Mouse (Mus musculus): ENCODE measurements around the gene BC005624.

The BC005624 gene

GRCm38 (mm10) chr2:30928893-30929482, 53.0 kb downstream of the BC005624 start:
- peak; percentile 43 for DNase-seq (ENCODE audit: low read depth, low spot score)

- peak; percentile 71 for DNase-seq (ENCODE audit: low read depth, low spot score)
Observed at GRCm38 (mm10) chr2:30927844-30928628, 54.0 kb downstream of the BC005624 start.

GRCm38 (mm10) chr2:30927151-30927781, 54.7 kb downstream of the BC005624 start:
- DNase-seq (ENCODE audit: low read depth, low spot score) = no peak

- DNase-seq (ENCODE audit: low read depth, low spot score) = no peak
Observed at GRCm38 (mm10) chr2:30926381-30926780, 55.6 kb downstream of the BC005624 start.

GRCm38 (mm10) chr2:30925181-30925580, 56.8 kb downstream of the BC005624 start:
- DNase-seq (ENCODE audit: low read depth, low spot score) = no peak

- DNase-seq (ENCODE audit: low read depth, low spot score) = no peak
Observed at GRCm38 (mm10) chr2:30923099-30923498, 58.9 kb downstream of the BC005624 start.

All from CD4-positive helper T cell, adult 2 months (primary cell).